Mouse (Mus musculus): ENCODE measurements at regions not wholly inside any gene's neighbourhood (a gene's known extent, or its start where the extent isn't known, plus 50 kb on each side); places are given as distances from the start of the nearest gene placed in this dataset.

DNA sequence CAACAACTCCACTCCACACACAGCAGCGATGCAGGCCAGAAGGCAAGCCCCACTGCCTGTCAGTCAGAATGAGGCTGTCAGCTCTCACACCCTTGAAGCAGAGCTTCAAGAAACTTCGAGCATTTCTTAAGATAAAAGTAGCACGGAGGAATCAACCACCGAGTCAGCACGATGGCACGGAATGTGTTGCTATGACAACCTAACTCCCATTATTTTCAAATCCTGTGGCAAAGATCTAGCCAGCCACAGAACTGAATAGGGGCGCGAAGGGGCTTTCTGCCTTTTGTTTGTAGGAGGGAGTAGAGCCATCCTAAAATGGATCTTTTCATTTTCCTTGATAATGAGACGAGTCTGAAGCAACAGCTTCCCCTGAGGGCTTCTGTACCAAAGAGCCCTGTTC lies 259.1 kb downstream of the Prdm2 start:
- WGBS: 8% methylated on average over 9 of the region's 9 CpGs
- H3K4me2 ChIP-seq: peak overlapping the region; percentile 8; the same call in 1 of the 2 replicates
- H3K27me3 ChIP-seq: peaks cover 4% of the 10 kb centered on the region; the same call in 1 of the 2 replicates
- H3K36me3 ChIP-seq (ENCODE audit: poor library complexity, severe bottlenecking): no peaks in the 10 kb centered on the region
- H3K4me3 ChIP-seq: no peak overlapping the region
- H3K27ac ChIP-seq: no peak overlapping the region
- H3K9ac ChIP-seq: no peak overlapping the region
- no peaks in the 10 kb centered on the region for H3K9me3 ChIP-seq (replicated peaks)
- peaks cover 28% of the 10 kb centered on the region for H3K4me1 ChIP-seq
- ATAC-seq: peak; percentile 54

GRCm38 (mm10) chr4:142952879-142953278 lies 259.9 kb downstream of the Prdm2 start:
- Histone ChIP-seq H3K27me3 (peaks cover 4% of the 10 kb centered on the region; the same call in 1 of the 2 replicates), H3K4me2 (no peak overlapping the region), H3K4me1 (peaks cover 33% of the 10 kb centered on the region), H3K4me3 (no peak overlapping the region), H3K27ac (no peak overlapping the region), H3K36me3 (ENCODE audit: poor library complexity, severe bottlenecking) (no peaks in the 10 kb centered on the region), H3K9ac (no peak overlapping the region), H3K9me3 (replicated peaks) (no peaks in the 10 kb centered on the region)
- no peak for ATAC-seq
- 70% methylated on average over 1 of the region's 1 CpGs for WGBS

GRCm38 (mm10) chr4:142947673-142948072 lies 265.1 kb downstream of the Prdm2 start:
- Histone ChIP-seq H3K27ac (peak overlapping the region; percentile 19; the same call in 1 of the 2 replicates), H3K36me3 (ENCODE audit: poor library complexity, severe bottlenecking) (no peaks in the 10 kb centered on the region), H3K4me2 (no peak overlapping the region), H3K4me3 (no peak overlapping the region), H3K4me1 (peaks cover 19% of the 10 kb centered on the region), H3K27me3 (peaks cover 4% of the 10 kb centered on the region; the same call in 1 of the 2 replicates), H3K9me3 (replicated peaks) (no peaks in the 10 kb centered on the region), H3K9ac (no peak overlapping the region)
- 0 out of 2 replicates have a peak, but pooled peaks have one; percentile 24 for ATAC-seq
- 36% methylated on average over 6 of the region's 6 CpGs for WGBS

- Histone ChIP-seq H3K4me1 (no peaks in the 10 kb centered on the region), H3K4me2 (no peak overlapping the region), H3K9me3 (replicated peaks) (no peaks in the 10 kb centered on the region), H3K27ac (no peak overlapping the region), H3K4me3 (no peak overlapping the region), H3K27me3 (no peaks in the 10 kb centered on the region), H3K36me3 (ENCODE audit: poor library complexity, severe bottlenecking) (no peaks in the 10 kb centered on the region), H3K9ac (no peak overlapping the region)
- ATAC-seq: no peak
- WGBS: 78% methylated on average over 9 of the region's 9 CpGs
Observed at GRCm38 (mm10) chr4:142933627-142934026, 279.2 kb downstream of the Prdm2 start.

DNA sequence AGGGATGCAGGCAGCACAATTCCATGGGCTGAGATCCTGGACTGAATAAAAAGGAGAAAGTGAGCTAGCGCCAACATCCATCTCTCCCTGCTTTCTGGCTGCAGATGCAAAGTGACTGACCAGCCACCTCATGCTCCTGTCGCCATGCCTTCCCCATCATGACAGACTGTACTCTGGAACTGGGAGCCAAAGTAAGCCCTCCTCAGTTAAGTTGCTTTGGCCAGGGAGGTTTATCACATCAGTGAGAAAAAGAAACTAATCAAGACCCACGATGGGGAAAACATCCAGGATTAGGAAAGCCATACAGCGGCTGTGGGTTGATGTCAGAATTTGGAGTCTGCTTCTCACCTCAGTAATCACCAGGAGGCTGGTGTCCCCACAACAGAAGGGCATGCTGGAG lies 283.6 kb downstream of the Prdm2 start:
- no peaks in the 10 kb centered on the region for H3K9me3 ChIP-seq (replicated peaks)
- 0 out of 2 replicates have a peak, but pooled peaks cover 9% of the 10 kb centered on the region for H3K4me1 ChIP-seq
- no peak overlapping the region for H3K27ac ChIP-seq
- 87% methylated on average over 4 of the region's 4 CpGs for WGBS
- H3K27me3 ChIP-seq: no peaks in the 10 kb centered on the region
- no peak overlapping the region for H3K4me3 ChIP-seq
- no peaks in the 10 kb centered on the region for H3K36me3 ChIP-seq (ENCODE audit: poor library complexity, severe bottlenecking)
- H3K9ac ChIP-seq: no peak overlapping the region
- H3K4me2 ChIP-seq: no peak overlapping the region
- no peak for ATAC-seq

DNA sequence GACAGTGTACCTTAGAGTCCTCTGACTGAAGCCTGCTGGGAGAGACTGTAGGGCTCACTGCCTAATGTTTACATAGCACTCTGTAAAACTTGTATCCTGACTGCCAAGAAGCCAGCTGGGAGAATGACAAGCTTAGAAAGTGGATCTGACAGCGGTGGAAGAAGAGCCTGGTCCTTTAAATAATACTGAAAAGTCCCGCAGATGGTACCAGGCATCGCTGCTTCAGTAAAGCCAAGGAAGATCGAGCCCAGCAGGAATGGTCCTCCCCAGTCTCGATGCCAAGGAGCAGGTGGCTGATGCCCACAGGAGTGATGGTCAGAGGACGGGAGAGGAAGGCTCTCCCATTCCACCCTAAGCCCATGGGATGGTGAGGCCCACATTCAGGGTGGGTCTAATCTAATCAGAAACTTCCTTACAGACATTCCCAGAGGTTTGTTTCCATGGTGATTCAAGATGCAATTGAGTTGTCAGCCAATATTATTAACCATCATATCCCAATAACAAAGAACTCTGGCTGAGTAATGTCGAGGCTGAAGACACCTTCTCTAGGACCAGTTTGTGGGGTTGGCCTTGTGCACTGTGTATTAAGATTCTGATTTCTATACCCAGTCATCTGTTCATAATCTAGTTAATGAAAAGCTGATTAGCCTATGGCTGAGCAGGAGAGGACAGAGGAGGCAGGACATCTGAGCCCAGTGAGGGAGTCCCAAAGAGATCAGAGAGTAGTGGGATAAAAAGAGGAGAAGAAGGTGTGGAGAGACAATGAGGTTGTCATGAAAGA lies 285.3 kb downstream of the Prdm2 start:
- H3K4me3 ChIP-seq: no peak overlapping the region
- WGBS: 73% methylated on average over 7 of the region's 7 CpGs
- no peaks in the 10 kb centered on the region for H3K27me3 ChIP-seq
- no peaks in the 10 kb centered on the region for H3K9me3 ChIP-seq (replicated peaks)
- no peak overlapping the region for H3K4me2 ChIP-seq
- no peak; the same call in 1 of the 2 replicates for ATAC-seq
- no peaks in the 10 kb centered on the region for H3K36me3 ChIP-seq (ENCODE audit: poor library complexity, severe bottlenecking)
- 0 out of 2 replicates have a peak, but pooled peaks cover 9% of the 10 kb centered on the region for H3K4me1 ChIP-seq
- H3K27ac ChIP-seq: no peak overlapping the region
- no peak overlapping the region for H3K9ac ChIP-seq

GRCm38 (mm10) chr4:142925111-142925510 lies 287.7 kb downstream of the Prdm2 start:
- 0 out of 2 replicates have a peak, but pooled peaks cover 9% of the 10 kb centered on the region for H3K4me1 ChIP-seq
- no peak overlapping the region for H3K27ac ChIP-seq
- no peaks in the 10 kb centered on the region for H3K9me3 ChIP-seq (replicated peaks)
- no peaks in the 10 kb centered on the region for H3K36me3 ChIP-seq (ENCODE audit: poor library complexity, severe bottlenecking)
- H3K4me3 ChIP-seq: no peak overlapping the region
- WGBS: 82% methylated on average over 8 of the region's 8 CpGs
- no peaks in the 10 kb centered on the region for H3K27me3 ChIP-seq
- H3K4me2 ChIP-seq: no peak overlapping the region
- no peak for ATAC-seq
- H3K9ac ChIP-seq: no peak overlapping the region

DNA sequence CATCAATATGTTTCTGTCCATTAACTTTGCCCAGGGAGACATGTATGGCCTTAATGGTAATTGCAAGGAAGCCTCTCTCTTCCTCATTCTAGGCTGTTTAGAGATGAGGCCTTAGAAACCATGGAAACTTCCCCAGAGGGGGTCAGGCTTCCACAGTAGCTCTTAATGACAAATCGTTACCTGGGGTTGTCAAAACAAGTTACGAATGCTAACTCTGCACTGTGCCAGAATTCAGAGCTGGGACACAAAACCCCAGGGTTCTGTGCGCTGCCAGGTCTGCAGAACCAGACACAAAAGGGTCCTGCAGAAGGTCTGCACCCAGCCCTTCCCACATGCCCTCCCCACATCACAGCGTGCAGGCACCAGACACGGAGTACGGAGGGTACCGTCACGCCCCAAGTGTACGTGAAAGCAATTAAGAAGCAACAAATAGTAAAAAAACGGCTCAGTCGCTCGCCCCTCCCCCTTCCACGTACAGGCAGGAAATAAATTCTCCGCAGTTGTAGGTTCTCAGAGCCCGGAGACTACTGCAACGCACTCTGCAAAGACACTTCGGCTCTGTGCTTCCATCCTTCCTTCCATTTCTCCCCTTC lies 303.3 kb downstream of the Prdm2 start:
- WGBS: 16% methylated on average over 17 of the region's 17 CpGs

GRCm38 (mm10) chr4:142908782-142909181 lies 304.0 kb downstream of the Prdm2 start:
- Histone ChIP-seq H3K9me3 (replicated peaks) (no peaks in the 10 kb centered on the region), H3K9ac (no peak overlapping the region), H3K36me3 (ENCODE audit: poor library complexity, severe bottlenecking) (no peaks in the 10 kb centered on the region), H3K27me3 (no peaks in the 10 kb centered on the region), H3K4me2 (no peak overlapping the region), H3K4me3 (no peak overlapping the region), H3K27ac (no peak overlapping the region), H3K4me1 (peaks cover 15% of the 10 kb centered on the region)
- WGBS: 19% methylated on average over 6 of the region's 6 CpGs
- no peak for ATAC-seq

More for the DNA sequence above, 303.3 kb downstream of the Prdm2 start:
- H3K9ac ChIP-seq: peak overlapping the region; percentile 52
- no peaks in the 10 kb centered on the region for H3K27me3 ChIP-seq
- no peaks in the 10 kb centered on the region for H3K36me3 ChIP-seq (ENCODE audit: poor library complexity, severe bottlenecking)
- H3K4me2 ChIP-seq: peak overlapping the region; percentile 59
- peak overlapping the region; percentile 29 for H3K4me3 ChIP-seq
- peak; percentile 85 for ATAC-seq
- peak overlapping the region; percentile 16 for H3K27ac ChIP-seq
- H3K4me1 ChIP-seq: peaks cover 15% of the 10 kb centered on the region
- no peaks in the 10 kb centered on the region for H3K9me3 ChIP-seq (replicated peaks)

DNA sequence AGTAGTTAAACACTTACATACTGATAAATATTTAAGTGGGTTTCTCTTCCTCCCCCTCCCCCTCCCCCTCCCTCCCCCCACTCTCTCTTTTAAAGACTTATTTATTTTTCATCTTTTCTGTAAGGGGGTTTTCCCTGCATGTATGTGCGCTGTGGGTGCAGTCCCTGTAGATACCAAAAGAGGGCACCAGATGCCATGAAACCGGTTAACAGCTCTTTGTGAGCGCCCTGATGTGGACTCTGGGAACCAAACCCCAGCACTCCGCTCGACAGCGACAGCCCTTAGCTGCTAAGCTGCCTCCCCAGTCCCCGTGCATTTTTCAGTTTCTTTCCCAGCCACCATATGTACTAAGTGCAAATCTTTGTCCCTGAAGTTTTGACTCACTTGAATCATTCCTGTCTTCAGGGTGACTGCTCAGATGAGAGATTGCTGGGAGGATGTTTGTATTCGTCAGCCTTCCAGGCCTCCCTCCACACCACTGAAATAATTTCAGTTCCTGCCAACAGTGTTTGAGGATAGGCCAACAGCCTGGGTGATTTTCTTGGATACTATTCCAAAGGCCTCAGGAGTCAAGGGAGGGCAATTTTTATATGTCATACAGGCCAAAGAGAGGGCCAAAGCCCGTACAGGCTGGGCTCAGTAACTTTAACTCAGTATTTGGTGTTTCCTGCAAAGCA lies 309.3 kb downstream of the Prdm2 start:
- Histone ChIP-seq H3K9ac (no peak overlapping the region), H3K9me3 (replicated peaks) (no peaks in the 10 kb centered on the region), H3K27ac (no peak overlapping the region), H3K27me3 (peaks cover 4% of the 10 kb centered on the region; the same call in 1 of the 2 replicates), H3K4me1 (peaks cover 5% of the 10 kb centered on the region; the same call in 1 of the 2 replicates), H3K4me3 (no peak overlapping the region), H3K36me3 (ENCODE audit: poor library complexity, severe bottlenecking) (no peaks in the 10 kb centered on the region), H3K4me2 (no peak overlapping the region)
- WGBS: 84% methylated on average over 9 of the region's 9 CpGs
- no peak for ATAC-seq

DNA sequence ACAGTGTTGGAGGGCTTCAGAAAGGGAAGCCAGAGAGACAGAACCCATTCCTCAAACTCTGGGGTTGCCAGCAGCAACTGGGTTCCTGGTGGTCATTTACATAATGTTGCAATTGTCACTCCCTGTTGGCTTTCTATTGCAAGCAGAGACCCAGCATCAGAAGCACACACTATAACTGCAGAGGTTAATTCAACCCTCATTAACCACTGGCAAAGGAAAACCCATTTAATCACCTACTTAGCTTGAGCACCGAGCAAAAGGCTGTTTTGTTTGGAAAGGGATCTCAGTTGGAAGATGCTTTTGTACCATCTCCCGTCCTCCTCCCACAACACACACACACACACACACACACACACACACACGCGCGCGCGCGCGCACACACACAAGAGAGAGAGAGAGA lies 312.0 kb downstream of the Prdm2 start:
- no peak overlapping the region for H3K4me2 ChIP-seq
- ATAC-seq: no peak
- no peaks in the 10 kb centered on the region for H3K36me3 ChIP-seq (ENCODE audit: poor library complexity, severe bottlenecking)
- WGBS: 67% methylated on average over 8 of the region's 9 CpGs
- no peak overlapping the region for H3K4me3 ChIP-seq
- no peak overlapping the region for H3K27ac ChIP-seq
- peaks cover 5% of the 10 kb centered on the region; the same call in 1 of the 2 replicates for H3K4me1 ChIP-seq
- peaks cover 12% of the 10 kb centered on the region for H3K9me3 ChIP-seq (replicated peaks)
- H3K9ac ChIP-seq: no peak overlapping the region
- H3K27me3 ChIP-seq: peaks cover 4% of the 10 kb centered on the region; the same call in 1 of the 2 replicates

- no peak overlapping the region for H3K27ac ChIP-seq
- 84% methylated on average over 1 of the region's 1 CpGs for WGBS
- peaks cover 12% of the 10 kb centered on the region for H3K9me3 ChIP-seq (replicated peaks)
- no peak for ATAC-seq
- peaks cover 5% of the 10 kb centered on the region; the same call in 1 of the 2 replicates for H3K4me1 ChIP-seq
- no peak overlapping the region for H3K9ac ChIP-seq
- no peak overlapping the region for H3K4me3 ChIP-seq
- H3K27me3 ChIP-seq: peaks cover 4% of the 10 kb centered on the region; the same call in 1 of the 2 replicates
- no peaks in the 10 kb centered on the region for H3K36me3 ChIP-seq (ENCODE audit: poor library complexity, severe bottlenecking)
- H3K4me2 ChIP-seq: no peak overlapping the region
Observed at GRCm38 (mm10) chr4:142898994-142899393, 313.8 kb downstream of the Prdm2 start.

Measured in forebrain, embryonic 13.5 days (tissue).